Mouse (Mus musculus) brain, embryonic 14.5 days (tissue): ENCODE results near the gene Ush2a.

Source experiments
- CTCF ChIP-seq: fragments of 200-500 bp; IDR thresholded peaks from 2 replicates; pipeline ENCODE4 v1.5.1; 2012; ENCODE audit warnings: inconsistent platforms, mild to moderate bottlenecking, moderate library complexity, borderline replicate concordance; ENCODE audit not compliant: insufficient read depth, insufficient read length; ENCODE audit errors: extremely low read depth
- POLR2A ChIP-seq: fragments of 200-500 bp; IDR thresholded peaks from 2 replicates; pipeline ENCODE4 v1.6.1; 2012; ENCODE audit warnings: mild to moderate bottlenecking, inconsistent platforms, borderline replicate concordance; ENCODE audit not compliant: poor library complexity, insufficient read depth, insufficient read length, severe bottlenecking; ENCODE audit errors: extremely low read depth

DNA sequence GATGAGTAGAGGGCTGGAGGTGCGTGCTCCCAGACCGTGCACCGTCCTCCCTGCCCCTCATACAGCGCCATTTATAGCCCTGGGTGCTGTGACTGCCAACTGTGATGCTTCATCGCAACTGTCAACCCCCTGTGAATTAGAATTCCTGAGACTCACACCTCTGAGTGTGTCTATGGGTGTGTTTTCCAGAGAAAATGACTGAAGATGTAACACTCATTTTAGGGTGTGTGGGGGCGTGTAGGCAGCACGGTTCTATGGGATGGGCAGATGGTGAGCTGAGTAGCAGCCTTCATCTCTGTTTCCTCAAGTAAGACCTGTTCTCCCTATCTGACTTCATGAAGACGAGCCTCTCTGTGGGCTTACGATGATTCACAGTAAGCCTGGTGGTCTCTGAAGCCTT is 548.8 kb downstream of the Ush2a start:
- TF ChIP-seq CTCF = no peak
- TF ChIP-seq POLR2A = no peak
